Mouse (Mus musculus) retina, postnatal 7 days (tissue): ENCODE results near the gene Sucnr1.

Experiments used
- DNase-seq: peaks from one replicate; pipeline ENCODE4 v3.0.0-alpha.2; 2012; ENCODE audit warnings: low read depth, low spot score

Gene Sucnr1

DNA sequence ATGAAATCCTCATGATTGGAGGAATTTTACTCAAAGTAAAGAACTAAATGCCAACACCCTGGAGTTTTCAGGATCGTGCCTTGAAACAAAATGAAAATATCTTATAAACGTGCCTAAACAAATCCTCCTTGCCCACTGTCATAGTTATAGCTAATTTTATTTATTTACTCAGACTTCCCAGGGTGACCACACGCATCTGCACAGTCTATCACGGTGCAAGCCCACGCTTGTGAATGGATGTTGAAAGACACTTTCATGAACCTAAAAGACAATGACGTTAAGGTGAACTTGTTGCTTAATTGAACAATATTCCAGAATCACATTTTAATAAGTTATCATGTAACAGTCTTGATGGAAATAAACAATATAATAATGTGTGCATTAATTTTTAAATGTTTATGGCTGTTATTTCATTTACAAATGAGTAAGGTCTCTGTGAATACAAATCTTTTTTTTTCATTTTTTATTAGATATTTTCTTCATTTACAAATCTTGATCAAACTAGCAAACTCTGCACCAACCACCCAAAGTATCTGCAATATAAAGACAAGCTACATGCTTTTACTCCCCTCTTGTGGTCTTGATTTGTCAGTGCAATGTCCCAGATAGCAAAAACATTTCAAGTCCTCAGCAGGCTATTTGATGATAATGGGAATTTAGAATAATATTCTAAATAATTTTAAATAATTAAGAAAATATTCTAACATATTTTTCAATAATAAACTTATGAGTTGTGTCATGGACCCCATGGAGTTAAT is 30.4 kb downstream of the Sucnr1 start:
- peak; percentile 19 for DNase-seq

DNA sequence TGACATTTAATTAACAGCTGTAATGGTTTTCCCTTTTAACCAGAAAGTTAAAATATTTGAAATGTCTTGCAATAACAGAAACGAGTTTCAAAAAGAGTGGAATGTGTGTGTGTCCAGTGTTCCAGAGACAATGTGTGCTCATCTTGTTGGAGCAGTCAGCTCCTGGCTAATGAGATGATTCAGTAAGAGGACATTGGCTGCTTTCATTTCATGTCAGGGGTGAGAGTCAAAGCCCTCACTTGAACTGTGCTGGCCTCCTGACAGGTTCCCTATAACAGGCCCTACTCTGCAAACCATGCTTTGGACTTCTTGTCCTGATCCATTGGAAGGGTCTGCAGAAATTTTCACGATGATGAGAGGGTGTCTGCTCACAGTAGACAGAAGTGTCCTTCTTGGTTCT is 32.9 kb downstream of the Sucnr1 start:
- no peak for DNase-seq

DNA sequence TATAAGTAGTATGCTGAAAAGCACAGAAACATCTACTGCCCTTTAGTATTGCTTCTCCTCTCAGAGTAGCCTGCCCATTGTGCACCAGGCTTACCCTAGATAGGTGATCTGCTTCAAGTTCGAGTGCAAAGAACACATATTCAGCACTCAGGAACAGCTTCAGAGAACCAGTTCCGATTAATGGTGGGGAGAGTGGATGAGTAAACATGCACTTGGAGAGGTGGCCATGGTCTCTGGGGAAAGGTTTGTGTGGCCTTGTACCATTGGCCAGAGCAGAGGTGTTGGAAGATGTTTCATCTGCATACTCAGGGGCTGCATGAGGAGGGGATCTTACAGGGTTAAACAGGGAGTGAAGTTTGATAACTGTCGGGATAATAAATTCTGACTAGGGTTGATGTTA is 39.8 kb downstream of the Sucnr1 start:
- no peak for DNase-seq

GRCm38 (mm10) chr3:60123859-60124794 is 42.5 kb downstream of the Sucnr1 start:
- DNase-seq: no peak

DNA sequence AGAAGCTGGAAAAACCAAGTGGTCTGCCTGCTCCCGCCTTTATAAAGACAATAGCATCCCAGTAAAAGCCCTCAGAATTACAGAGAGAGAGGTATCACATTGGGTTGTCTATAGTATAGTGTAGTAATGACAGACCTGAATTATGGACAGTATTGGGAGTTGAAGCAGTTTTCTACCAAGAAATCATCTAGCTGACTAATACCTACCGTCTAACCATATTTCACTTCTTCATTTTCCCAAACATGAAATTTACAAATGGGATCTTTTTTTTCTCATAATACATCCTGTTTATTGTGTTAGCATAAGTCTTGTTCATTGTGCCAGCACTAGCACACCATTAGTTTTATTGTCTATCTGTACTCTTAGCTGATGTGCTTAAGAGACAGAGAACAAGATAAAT is 44.9 kb downstream of the Sucnr1 start:
- no peak for DNase-seq

DNA sequence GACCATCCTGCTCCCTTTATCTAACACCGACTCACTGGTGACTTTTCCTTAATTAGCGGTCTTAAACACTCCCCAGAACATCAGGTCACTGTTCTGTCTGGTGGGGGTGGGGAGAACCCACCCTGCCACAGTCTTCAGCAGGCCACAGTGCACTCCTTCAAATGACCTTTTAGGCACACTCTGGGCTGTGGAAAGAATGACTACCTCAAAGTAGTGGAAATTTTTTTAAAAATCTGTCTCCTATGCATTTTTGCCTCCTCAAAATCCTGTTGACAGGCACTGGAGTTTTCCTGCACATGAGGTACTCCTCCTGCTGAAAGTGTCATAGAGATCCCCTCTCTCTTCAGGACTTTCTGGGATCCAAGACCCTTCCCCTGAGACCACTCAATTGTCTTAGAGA is 46.6 kb downstream of the Sucnr1 start:
- no peak for DNase-seq

GRCm38 (mm10) chr3:60135801-60136200 is 54.1 kb downstream of the Sucnr1 start:
- DNase-seq: no peak
